Mouse (Mus musculus) olfactory bulb, adult 2 months (tissue): ENCODE results near the gene Mboat1.

Source experiments
- CTCF ChIP-seq: fragments of 200-500 bp; IDR thresholded peaks from 2 replicates; pipeline ENCODE4 v1.5.1; 2012; ENCODE audit warnings: low read depth, mild to moderate bottlenecking, low read length, moderate library complexity; ENCODE audit not compliant: insufficient read depth
- POLR2A ChIP-seq: fragments of 200-500 bp; IDR thresholded peaks from 2 replicates; pipeline ENCODE4 v1.6.1; 2012; ENCODE audit warnings: mild to moderate bottlenecking, low read depth, low read length, moderate library complexity; ENCODE audit not compliant: insufficient read depth

- TF ChIP-seq POLR2A (no peak), CTCF (no peak)
Observed at GRCm38 (mm10) chr13:30258802-30259201, 122.5 kb downstream of the Mboat1 start.
